Mouse (Mus musculus): ENCODE data around the gene Aldh6a1.

Aldh6a1 gene

GRCm38 (mm10) chr12:84382369-84382768 lies 68.4 kb downstream of the Aldh6a1 start:
- intact Hi-C loops (cut with DNase I) = no loop called here

Measured in adrenal gland (tissue).